Mouse (Mus musculus) stomach, embryonic 16.5 days (tissue): ENCODE results near the gene Ankrd52. TPM values are rescaled to one million over a fixed set of nuclear protein-coding genes. Genes with fewer than 3 reads are reported as not detected.

Experiments
- ATAC-seq: fragments of 200-750 bp; cut with Nextera tagmentation; 2 replicates; pipeline ENCODE4 v1.8.0; 2017; ENCODE audit warnings: moderate number of reproducible peaks, moderate TSS enrichment; ENCODE audit not compliant: insufficient read depth, low FRiP score
- H3K27ac ChIP-seq: fragments of 300-500 bp; sonication (generic); 2 replicates; pipeline ENCODE4 v1.5.1; 2014; ENCODE audit warnings: low read length
- H3K27me3 ChIP-seq: fragments of 300-500 bp; sonication (generic); 2 replicates; pipeline ENCODE4 v1.6.1; 2014; ENCODE audit warnings: low read length, control low read depth, mixed read lengths; ENCODE audit not compliant: control insufficient read depth, insufficient read depth
- H3K36me3 ChIP-seq: fragments of 300-500 bp; sonication (generic); 2 replicates; pipeline ENCODE4 v1.6.1; 2014; ENCODE audit warnings: low read length; ENCODE audit not compliant: control insufficient read depth, insufficient read depth
- H3K4me1 ChIP-seq: fragments of 300-500 bp; sonication (generic); 2 replicates; pipeline ENCODE4 v1.6.1; 2014; ENCODE audit warnings: low read length, control low read depth, mixed read lengths; ENCODE audit not compliant: control insufficient read depth, insufficient read depth
- H3K4me2 ChIP-seq: fragments of 300-500 bp; sonication (generic); 2 replicates; pipeline ENCODE4 v1.6.1; 2014; ENCODE audit warnings: low read depth, low read length, mixed read lengths
- H3K4me3 ChIP-seq: fragments of 300-500 bp; sonication (generic); replicated peaks from 2 replicates; pipeline ENCODE4 v1.5.1; 2014; ENCODE audit warnings: mild to moderate bottlenecking, low read length
- H3K9ac ChIP-seq: fragments of 300-500 bp; sonication (generic); 2 replicates; pipeline ENCODE4 v1.6.1; 2014; ENCODE audit warnings: low read length
- H3K9me3 ChIP-seq: fragments of 300-500 bp; sonication (generic); replicated peaks from 2 replicates; pipeline ENCODE4 v1.6.1; 2016; ENCODE audit warnings: low read length, control low read depth; ENCODE audit not compliant: control insufficient read depth
- WGBS: fragments of 180-500 bp; shearing (Covaris S2); extraction: QIAGEN DNeasy Blood & Tissue Kit; methylation state at CpG from one replicate; pipeline ENCODE4 v1.1.7; 2014; 5-methylcytosine and 5-hydroxymethylcytosine counted together
- polyA plus RNA-seq: library from polyadenylated mRNA; unstranded; fragments of >200 nt; fragmentation: Nextera tagmentation; extraction: Ambion mirVana; gene quantifications from 2 replicates; pipeline ENCODE4 v1.2.1, GENCODE M21; 2015

Gene Ankrd52
- polyA plus RNA-seq, 1 experiment from 2014 or later = 10.0 TPM

- H3K9me3 ChIP-seq = no peaks in the 10 kb centered on the region
- no peak overlapping the region for H3K27ac ChIP-seq
- WGBS = 89% methylated on average over 7 of the region's 7 CpGs
- no peak overlapping the region for H3K4me2 ChIP-seq
- H3K4me3 ChIP-seq = no peak overlapping the region
- ATAC-seq = no peak
- no peaks in the 10 kb centered on the region for H3K36me3 ChIP-seq
- H3K9ac ChIP-seq = no peak overlapping the region
- 0 out of 2 replicates have a peak, but pooled peaks cover 6% of the 10 kb centered on the region for H3K4me1 ChIP-seq
- no peaks in the 10 kb centered on the region for H3K27me3 ChIP-seq
These were observed 27.0 kb downstream of the Ankrd52 start for GRCm38 (mm10) chr10:128403931-128404330.

GRCm38 (mm10) chr10:128408591-128409535, 31.9 kb downstream of the Ankrd52 start:
- no peak for ATAC-seq
- H3K4me3 ChIP-seq = peak overlapping the region; percentile 71
- H3K4me1 ChIP-seq = peaks cover 22% of the 10 kb centered on the region
- H3K9ac ChIP-seq = peak overlapping the region; percentile 80
- H3K4me2 ChIP-seq = peak overlapping the region; percentile 75
- 16% methylated on average over 35 of the region's 35 CpGs for whole genome bisulfite sequencing
- H3K27ac ChIP-seq = peak overlapping the region; percentile 58
- no peaks in the 10 kb centered on the region for H3K9me3 ChIP-seq
- H3K27me3 ChIP-seq = no peaks in the 10 kb centered on the region
- H3K36me3 ChIP-seq = no peaks in the 10 kb centered on the region

GRCm38 (mm10) chr10:128409692-128410559, 33.0 kb downstream of the Ankrd52 start:
- Histone ChIP-seq H3K4me3 (peak overlapping the region; percentile 71), H3K4me2 (peak overlapping the region; percentile 95), H3K27me3 (no peaks in the 10 kb centered on the region), H3K27ac (peak overlapping the region; percentile 94), H3K4me1 (peaks cover 24% of the 10 kb centered on the region), H3K9me3 (no peaks in the 10 kb centered on the region), H3K9ac (peak overlapping the region; percentile 80), H3K36me3 (no peaks in the 10 kb centered on the region)
- WGBS = 5% methylated on average over 36 of the region's 36 CpGs
- peak; percentile 91 for ATAC-seq

GRCm38 (mm10) chr10:128410560-128410845, 33.6 kb downstream of the Ankrd52 start:
- Histone ChIP-seq H3K9ac (peak overlapping the region; percentile 59), H3K4me2 (peak overlapping the region; percentile 95), H3K27me3 (no peaks in the 10 kb centered on the region), H3K4me3 (peak overlapping the region; percentile 71), H3K4me1 (peaks cover 24% of the 10 kb centered on the region), H3K9me3 (no peaks in the 10 kb centered on the region), H3K27ac (peak overlapping the region; percentile 94), H3K36me3 (no peaks in the 10 kb centered on the region)
- 19% methylated on average over 4 of the region's 4 CpGs for WGBS
- ATAC-seq = no peak

- ATAC-seq = peak; percentile 93
These were observed 34.5 kb downstream of the Ankrd52 start, which contains the start of the genes Nabp2 and Rnf41 for GRCm38 (mm10) chr10:128411211-128412054. Gene Nabp2 (minus strand): TSS chr10:128411492. Gene Rnf41 (plus strand): TSS chr10:128411657.

GRCm38 (mm10) chr10:128412055-128412381, 35.1 kb downstream of the Ankrd52 start:
- WGBS = under 1% methylated on average over 14 of the region's 14 CpGs
- no peak for ATAC-seq

More at GRCm38 (mm10) chr10:128411211-128412054, 34.5 kb downstream of the Ankrd52 start, which contains the start of the genes Nabp2 and Rnf41:
- Histone ChIP-seq H3K4me2 (peak within 1 kb of the TSS; percentile 95), H3K9me3 (no peaks in the 10 kb centered on the region), H3K27me3 (no peaks in the 10 kb centered on the region), H3K4me3 (peak within 1 kb of the TSS; percentile 71), H3K4me1 (peaks cover 24% of the 10 kb centered on the region), H3K27ac (peak within 1 kb of the TSS; percentile 94), H3K9ac (peak within 1 kb of the TSS; percentile 81), H3K36me3 (peaks cover under 1% of the 10 kb centered on the region; the same call in 1 of the 2 replicates)
- WGBS = under 1% methylated on average over 50 of the region's 50 CpGs

GRCm38 (mm10) chr10:128412558-128412957, 35.6 kb downstream of the Ankrd52 start:
- ATAC-seq = no peak
- peak overlapping the region; percentile 90 for H3K4me2 ChIP-seq
- no peaks in the 10 kb centered on the region for H3K9me3 ChIP-seq
- no peaks in the 10 kb centered on the region for H3K27me3 ChIP-seq
- H3K4me1 ChIP-seq = peaks cover 24% of the 10 kb centered on the region
- peak overlapping the region; percentile 75 for H3K9ac ChIP-seq
- peak overlapping the region; percentile 71 for H3K4me3 ChIP-seq
- H3K27ac ChIP-seq = peak overlapping the region; percentile 93
- peaks cover 7% of the 10 kb centered on the region; the same call in 1 of the 2 replicates for H3K36me3 ChIP-seq
- 27% methylated on average over 1 of the region's 1 CpGs for WGBS

More at GRCm38 (mm10) chr10:128412055-128412381, 35.1 kb downstream of the Ankrd52 start:
- H3K27ac ChIP-seq = peak overlapping the region; percentile 93
- H3K9ac ChIP-seq = peak overlapping the region; percentile 75
- peak overlapping the region; percentile 90 for H3K4me2 ChIP-seq
- H3K4me3 ChIP-seq = peak overlapping the region; percentile 71
- peaks cover 24% of the 10 kb centered on the region for H3K4me1 ChIP-seq
- H3K27me3 ChIP-seq = no peaks in the 10 kb centered on the region
- H3K36me3 ChIP-seq = peaks cover 6% of the 10 kb centered on the region; the same call in 1 of the 2 replicates
- no peaks in the 10 kb centered on the region for H3K9me3 ChIP-seq

- Histone ChIP-seq H3K9me3 (no peaks in the 10 kb centered on the region), H3K4me3 (peak overlapping the region; percentile 71; the same call in 1 of the 2 replicates), H3K27me3 (no peaks in the 10 kb centered on the region), H3K4me1 (peaks cover 24% of the 10 kb centered on the region), H3K4me2 (peak overlapping the region; percentile 90; the same call in 1 of the 2 replicates), H3K36me3 (peaks cover 7% of the 10 kb centered on the region; the same call in 1 of the 2 replicates), H3K9ac (peak overlapping the region; percentile 75; the same call in 1 of the 2 replicates), H3K27ac (no peak overlapping the region)
- WGBS = 66% methylated on average over 1 of the region's 1 CpGs
- ATAC-seq = no peak
These were observed 36.2 kb downstream of the Ankrd52 start for GRCm38 (mm10) chr10:128413076-128413475.
